Mouse (Mus musculus): ENCODE measurements around the gene Ctu2.

GRCm38 (mm10) chr8:122529159-122529558, 53.2 kb downstream of the Ctu2 start:
- TF ChIP-seq CTCF (conservative IDR thresholded peaks at IDR 0.05; ENCODE audit: low read length) (no peak), POU5F1 (IDR thresholded peaks at IDR 0.05; ENCODE audit: borderline replicate concordance, low read length) (no peak), NANOG (IDR thresholded peaks at IDR 0.05; ENCODE audit: borderline replicate concordance, low read length) (no peak)
